Mouse (Mus musculus) frontal cortex, postnatal 10 days (tissue): ENCODE data around the gene Gm16253.

ENCODE experiments used
- DNase-seq, 2 experiments: peaks; one replicate each; pipeline ENCODE4 v3.0.0; 2022; ENCODE audit warnings: low spot score in 2 of 2, mixed read lengths in 1 of 2

Gene Gm16253

DNA sequence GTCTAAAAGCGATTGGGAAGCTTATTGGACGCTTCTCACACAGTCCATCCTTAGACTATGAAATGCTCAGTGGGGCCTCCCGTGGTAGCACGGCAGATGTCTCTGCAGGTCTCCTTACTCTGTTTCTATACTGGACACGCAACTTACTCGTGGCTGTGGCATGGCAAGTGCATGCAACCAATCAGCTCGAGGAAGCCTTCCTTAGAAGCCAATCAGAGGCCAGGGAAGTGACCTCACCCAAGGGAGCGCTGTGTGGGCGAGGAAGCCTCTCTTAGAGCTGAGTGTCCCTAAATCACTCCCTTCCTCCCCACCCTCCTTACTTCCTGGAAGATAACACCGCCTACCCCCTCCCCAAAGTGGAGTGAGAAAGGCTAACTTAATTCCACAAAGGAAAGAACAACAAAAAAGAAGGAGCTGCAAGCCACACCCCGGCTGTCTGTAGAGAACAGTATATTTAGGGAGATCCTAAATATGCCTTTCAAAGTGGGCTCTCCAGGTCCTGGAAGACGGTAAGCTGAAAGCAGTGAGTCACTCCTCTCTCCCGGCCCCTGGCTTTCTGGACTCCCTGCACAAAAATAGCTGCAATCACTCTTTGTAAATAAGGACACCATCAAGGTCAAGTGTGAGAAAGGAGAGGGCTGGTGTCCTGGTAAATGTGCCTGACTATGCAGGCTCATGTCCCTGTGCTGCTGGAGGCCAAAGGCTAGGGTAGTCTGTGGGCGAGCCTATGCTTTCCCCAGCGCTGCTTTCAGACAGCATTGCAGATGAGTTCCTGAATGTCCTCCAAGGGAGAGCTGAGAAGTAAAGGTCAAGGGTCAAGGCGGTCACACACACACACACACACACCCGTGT is at the start of gene Gm16253:
TSS of gene Gm16253 (plus strand) at position 295 of the 852 bp plus-strand sequence.
- peak; percentile 85 to 95 for DNase-seq

DNA sequence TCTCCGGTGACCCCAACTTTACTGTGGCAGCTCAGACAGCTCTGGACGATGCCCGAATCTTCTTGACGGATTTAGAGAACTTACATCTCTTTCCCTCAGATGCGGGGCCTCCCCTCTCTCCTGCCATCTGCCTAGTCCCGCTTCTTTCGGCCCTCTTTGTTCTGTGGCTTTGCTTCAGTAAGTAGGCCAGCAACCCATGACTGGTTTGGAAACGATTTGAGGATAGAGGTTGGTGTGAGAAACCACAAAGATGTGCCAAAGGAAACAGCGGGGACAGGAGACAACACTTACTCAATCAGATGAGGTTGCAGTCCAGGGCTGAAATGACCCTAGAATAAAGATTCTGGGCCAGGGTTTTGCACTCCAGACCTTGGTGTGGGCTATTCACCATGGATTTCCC is 48.3 kb upstream of the Gm16253 start:
- DNase-seq, result no peak

DNA sequence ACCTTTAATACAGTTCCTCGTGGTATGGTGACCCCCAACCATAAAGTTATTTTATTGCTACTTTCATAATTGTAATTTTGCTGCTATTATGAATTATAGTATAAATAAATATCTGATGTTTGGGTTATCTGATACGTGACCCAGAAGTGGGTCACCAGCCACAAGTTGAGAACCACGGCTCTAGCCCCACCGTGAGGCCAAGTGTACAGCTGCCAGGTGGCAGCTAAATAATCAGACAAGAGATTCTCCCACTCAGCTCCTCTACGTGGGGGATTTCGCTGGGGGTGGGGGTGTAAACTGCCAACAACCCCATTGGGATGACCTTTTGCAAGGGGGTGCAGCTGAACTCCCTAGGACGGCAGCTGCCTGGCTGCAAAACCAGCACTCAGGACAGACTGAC is 44.7 kb upstream of the Gm16253 start:
- DNase-seq, result no peak

DNA sequence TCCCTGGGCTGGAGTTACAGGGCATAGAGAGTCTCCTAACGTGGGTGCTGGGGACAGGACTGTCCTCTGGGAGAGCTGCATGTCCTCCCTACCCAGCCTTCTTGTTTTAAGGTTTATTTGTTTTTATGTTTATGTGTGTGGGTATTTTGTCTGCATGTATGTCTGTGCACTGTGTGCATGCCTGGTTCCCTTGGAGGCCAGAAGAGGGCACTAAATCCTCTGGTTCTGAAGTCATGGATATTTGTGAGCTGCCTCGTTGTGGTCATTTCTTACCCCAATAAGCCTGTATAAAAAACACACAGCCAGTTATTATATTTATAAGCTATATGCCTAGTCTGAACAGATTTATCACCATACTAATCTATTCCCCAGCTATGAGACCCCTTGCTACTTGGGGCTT is 42.5 kb upstream of the Gm16253 start:
- DNase-seq, result no peak

DNA sequence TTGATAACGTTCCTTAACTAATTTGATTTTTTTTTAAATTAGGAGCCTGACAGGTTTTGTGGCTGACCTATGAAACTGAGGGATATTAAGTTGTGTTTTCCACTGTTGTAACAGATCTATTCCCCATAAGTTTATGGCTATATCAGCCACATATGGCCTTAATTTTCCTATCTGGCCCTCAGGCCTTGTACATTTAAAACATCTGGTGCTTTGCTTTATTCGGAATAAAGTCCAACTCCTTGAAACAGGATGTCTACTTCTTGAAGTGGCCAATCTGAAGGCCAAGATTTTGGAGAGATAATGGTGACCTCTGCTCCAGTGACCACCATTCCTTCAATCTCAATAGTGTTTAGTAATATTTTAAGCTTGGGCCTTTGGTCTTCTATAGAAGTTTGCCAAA is 37.5 kb upstream of the Gm16253 start:
- no peak for DNase-seq

DNA sequence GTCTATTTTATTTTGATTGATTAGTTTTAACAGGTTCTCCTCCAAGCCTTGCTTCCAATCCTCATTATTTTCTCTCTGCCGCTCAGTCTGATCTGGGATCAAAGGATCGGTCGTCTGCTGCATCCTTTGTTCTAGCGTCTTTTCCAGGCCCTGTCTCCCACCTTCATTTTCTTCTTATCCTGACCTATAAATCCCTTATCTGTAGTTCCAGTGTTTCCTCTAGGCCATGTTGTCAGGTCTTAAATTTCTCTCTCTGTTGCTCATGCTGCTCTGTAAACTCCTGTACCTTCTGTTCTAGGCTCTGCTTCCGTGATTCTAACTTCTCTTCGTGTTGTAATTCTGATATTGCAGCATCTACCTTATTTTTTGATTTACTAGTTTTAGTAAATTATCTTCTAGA is 36.0 kb upstream of the Gm16253 start:
- DNase-seq, result no peak

DNA sequence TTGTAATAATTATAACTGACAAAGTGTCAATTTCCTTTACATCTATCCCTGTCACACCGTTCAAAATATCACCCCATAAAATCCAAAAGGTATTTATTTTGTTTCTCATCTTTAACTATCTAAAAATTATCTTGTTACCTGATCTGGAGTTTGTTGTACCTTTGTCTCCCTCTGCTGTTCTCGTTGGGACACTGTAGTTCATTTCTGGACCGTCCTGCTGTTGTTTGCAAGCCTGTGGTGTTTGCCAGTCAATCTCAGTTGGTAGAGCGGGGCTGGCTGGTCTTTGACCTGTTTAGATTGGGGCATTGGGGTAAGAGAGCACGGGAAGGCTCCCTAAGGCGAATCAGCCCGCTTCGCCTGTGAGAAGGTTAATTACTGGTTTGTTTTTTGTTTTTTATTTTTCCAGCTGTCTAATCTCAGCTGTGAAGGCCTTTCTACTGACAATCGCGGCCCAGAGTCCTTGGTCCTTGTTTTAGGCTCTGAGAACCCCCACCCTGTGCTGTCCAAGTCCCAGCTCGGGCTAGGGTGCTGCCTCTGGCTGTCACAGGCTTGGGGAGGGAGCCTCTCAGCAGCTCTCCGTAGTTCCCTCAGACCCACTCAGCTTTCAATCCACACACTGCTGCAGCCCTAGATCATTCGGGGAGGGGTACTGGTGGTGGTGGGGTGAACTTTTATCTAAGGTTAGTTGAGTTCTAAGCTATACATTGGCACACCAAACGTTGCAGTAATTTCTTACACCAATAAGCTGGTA is 35.3 kb upstream of the Gm16253 start:
- no peak for DNase-seq

DNA sequence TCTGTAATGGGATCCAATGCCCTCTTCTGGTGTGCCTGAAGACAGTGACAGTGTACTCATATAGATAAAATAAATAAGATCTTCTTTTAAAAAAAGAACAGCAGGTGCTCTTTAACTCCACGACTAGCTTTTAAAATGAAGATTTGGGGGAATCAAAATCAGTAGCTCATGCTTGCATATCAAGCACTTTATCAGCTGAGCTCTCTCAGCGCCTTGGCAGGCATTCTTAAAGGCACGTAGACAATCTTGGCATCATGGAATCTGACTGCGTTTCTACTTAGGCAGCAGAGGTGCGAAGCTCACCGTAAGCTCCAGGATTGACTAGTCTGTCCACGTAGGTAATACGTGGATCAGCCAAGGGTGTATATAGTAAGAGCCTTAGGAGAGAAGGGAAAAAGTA is 34.2 kb upstream of the Gm16253 start:
- no peak for DNase-seq

DNA sequence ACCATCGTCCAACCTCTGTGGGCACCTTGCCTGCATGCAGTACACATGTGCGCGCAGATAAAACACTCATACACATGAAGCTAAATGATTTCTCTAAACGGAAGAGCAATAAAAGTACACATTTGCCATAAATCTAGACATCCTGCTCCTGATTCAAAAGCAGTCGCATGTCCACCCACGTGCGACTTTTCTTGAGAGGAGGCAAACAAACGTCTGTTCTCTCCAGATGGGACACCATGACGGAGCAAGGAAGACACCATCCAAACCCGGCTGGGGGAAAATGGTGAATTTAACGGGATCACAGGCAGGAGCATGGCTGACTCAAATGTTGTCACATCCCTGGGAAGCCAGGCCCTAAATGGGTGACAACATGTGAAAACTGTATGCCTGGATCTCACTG is 33.4 kb upstream of the Gm16253 start:
- peak; percentile 44 to 64 for DNase-seq

DNA sequence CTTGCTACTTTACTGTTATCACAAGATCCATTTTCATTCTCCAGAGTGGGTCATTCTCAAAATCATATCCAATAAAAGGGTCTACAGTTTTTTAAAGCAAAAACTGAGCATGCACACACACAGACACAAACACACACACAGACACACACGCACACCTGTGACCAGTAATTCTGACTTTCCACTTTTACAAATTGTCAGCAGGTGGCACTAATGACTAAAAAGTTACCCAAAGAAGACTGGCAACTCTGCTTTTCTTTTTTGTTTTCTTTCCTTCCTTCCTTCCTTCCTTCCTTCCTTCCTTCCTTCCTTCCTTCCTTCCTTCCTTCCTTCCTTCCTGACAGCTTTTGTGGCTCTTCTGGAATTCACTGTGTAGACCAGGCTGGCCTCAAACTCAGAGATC is 31.2 kb upstream of the Gm16253 start:
- no peak for DNase-seq

DNA sequence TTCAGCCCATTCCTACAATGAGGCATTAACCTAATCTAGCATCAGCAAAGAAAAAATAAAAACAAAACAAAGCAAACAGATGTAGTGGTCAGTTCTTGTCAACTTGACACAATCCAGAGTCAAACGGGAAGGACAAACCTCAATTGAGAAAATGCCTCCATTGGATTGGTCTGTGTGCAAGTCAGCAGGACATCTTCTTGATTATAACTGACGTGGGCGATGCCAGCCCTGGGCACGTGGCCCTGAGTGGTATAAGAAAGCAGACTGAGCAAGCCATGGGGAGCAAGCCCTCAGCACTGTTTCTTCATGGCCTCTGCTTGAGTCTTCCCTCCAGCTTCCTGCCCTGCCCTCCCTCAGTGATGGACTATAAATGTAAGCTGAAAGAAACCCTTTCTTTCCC is 29.9 kb upstream of the Gm16253 start:
- DNase-seq, result no peak

DNA sequence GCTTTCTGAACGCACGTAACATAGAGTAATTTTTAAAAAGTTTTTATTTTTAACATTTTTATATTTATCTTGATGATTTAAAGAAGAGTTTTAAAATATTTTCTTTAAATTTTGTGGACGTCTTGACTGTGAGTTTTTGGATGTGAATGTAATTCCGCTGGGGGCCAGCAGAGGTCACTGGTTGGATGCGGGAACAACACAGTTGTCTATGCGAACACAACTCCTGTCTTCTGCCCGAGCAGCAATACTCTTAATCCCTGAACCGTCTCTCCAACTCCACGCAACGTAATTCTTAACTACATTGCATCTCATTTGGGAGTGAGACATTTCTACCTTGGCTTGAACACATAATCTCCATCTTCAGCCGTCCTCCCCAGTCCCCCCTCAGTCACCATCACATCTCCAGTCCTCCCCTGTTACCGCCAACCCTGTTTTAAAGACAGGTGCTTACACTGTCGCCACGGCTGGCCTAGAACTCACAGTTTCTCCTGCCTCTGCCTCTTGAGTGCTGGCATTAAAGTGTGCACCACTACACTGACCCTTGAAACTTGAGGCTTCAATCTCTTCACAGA is 29.3 kb upstream of the Gm16253 start:
- peak; percentile 50 to 74 for DNase-seq

DNA sequence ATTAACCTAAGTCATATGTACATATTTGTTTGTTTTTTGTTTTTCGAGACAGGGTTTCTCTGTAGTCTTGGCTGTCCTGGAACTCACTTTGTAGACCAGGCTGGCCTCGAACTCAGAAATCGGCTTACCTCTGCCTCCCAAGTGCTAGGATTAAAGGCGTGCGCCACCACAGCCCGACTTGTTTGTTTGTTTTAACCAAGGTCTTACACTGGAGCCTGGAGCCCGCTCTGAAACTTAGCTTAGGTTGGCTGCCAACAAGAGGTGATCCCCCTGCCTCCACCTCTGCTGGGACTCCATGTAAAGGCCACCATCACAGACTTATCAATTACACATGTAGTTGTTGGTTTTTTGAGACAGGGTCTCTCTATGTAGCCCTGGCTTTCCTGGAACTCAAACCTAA is 28.0 kb upstream of the Gm16253 start:
- DNase-seq, result no peak

DNA sequence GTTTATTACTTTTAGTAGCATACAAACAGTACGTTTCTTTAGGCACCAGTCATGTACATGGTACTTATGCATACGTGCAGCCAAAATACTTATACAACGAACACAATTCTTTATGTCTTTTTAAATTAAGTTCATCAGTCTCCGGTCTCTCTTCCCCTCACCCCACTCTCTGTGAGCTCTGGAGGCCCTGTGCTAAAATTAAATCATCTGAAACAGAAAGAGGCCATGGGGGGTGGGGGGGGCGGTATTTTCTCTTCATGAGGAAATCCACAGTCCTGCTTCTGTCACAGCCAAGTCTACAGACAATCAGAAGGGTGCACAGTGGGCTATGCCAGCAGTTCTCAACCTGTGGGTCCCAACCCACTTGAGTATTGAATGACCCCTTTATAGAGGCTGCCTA is 27.4 kb upstream of the Gm16253 start:
- no peak for DNase-seq

DNA sequence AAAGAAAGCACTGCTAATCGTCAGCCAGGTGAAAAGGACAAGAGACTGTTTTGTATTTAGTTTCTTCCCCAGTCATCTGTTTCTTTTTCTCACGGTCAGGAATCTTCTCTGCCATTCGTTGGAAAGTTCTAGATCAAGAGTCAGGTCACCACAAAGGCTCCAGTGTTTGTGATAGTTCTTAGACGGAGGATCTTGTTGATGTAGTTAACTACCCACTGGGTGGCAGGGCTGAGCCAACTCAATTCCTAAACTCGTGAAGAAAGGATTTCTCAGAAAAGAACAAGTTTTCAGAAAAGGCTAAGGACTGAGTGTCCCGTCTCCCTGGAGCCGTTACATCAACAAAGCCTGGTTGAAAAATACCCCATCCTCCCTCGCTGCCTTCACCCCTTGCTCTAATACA is 25.6 kb upstream of the Gm16253 start:
- no peak for DNase-seq

DNA sequence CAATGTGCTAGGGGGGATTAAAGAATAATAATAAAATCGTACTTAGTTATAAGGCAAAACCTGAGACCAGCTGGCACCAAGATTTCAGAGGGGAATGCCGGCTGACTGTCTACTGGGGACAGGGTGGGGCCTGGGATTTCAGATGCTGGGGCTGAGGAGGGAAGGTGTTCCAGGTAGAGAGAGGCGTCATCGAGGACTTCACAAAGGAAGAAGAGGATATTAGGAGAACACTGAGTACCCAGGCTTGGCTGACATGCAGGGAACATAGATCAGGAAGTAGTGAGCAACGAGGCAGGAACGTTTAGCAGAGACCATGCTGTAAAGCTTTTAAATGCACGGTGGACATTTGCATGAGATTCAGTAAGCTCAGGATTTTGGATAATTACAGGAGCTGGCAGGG is 24.9 kb upstream of the Gm16253 start:
- no peak for DNase-seq

DNA sequence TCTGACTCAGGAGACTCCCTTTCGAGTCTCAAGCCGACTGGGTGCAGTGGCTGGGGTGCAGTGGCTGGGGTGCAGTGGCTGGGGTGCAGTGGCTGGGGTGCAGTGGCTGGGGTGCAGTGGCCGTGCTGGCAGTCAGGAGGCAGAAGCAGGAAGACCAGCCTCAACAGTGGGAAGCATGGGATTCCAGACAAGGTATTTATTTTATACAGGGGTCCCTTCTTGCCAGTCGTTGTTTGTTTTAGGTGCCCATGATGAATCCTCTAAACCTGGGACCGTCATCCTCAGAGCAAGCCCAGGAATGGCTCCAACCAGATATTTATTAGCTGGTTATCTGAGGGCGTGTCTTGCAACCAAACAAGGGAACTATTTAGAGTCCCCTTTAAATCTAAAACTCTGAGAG is 23.2 kb upstream of the Gm16253 start:
- DNase-seq, result no peak

DNA sequence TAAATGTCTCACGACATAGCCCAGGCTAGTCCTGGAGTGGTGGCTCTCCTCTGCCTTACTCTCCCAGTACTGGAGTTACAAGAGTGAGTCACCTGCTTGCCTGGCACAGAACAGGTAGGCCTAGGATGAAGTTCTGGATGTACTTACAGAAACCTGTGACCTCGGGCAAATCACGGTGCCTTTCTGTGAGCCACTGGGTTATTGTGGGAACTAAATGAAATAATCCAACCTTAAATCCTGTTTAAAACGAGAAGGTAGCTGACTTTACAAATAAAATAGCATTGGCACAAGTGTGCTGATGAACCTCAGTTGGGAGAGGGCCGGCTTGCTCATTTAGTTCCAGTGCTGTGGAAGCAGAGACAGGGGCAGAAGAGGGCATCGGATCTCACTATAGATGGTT is 22.5 kb upstream of the Gm16253 start:
- no peak for DNase-seq

DNA sequence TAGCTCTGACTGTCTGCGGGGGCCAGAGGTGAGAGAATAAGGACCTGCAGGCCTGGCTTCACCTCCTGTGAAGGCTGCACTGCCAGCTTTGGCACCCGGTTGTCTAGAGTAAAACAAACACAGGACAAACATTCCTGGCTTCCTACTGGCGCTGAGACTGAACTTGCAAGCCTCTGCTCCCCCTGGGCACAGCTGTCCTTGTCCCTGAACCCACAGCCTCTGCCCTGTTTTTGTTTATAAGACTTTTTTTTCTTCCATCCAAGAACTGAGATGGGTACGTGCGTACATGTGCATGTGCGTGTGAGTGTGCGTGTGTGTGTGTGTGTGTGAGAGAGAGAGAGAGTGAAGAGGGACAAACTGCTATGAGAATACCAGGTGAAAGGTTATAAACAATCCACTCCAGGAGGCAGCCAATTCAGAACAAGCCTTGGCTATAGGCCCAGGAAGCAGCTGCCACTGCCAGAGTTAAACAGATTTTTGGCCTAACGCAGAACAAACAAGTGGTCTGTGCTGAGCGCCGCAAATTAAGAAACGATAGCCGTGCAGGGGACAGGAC is 21.7 kb upstream of the Gm16253 start:
- DNase-seq, result peak in 1 of 2 experiments; percentile 49

DNA sequence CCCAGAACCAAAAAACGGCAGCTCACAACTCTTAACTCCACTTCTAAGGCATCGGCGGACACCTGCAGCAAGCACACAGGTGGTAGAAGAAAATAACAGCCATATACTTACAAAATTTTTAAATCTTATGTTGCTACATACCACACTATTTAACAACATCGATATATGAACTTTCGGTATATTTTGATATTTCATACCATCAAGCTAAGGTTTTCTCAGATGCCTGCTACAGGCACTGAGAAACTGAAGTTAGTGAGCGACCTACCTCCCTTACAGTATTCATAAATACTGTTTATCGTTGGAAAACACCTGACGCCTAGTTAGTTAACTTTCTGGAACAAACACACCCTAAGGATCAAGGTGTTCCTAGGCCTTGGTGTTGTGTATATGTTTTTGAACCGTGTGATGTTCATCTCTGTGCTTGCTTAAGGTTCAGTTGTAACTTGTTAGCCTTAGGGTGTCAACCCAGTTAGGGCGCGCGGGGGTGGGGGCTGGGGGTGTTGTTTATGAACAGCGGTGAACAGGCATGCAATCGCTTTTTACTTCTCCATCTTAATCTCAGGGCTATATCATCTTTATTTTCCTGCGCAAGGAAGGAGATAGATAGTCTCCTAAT is 20.7 kb upstream of the Gm16253 start:
- no peak for DNase-seq

DNA sequence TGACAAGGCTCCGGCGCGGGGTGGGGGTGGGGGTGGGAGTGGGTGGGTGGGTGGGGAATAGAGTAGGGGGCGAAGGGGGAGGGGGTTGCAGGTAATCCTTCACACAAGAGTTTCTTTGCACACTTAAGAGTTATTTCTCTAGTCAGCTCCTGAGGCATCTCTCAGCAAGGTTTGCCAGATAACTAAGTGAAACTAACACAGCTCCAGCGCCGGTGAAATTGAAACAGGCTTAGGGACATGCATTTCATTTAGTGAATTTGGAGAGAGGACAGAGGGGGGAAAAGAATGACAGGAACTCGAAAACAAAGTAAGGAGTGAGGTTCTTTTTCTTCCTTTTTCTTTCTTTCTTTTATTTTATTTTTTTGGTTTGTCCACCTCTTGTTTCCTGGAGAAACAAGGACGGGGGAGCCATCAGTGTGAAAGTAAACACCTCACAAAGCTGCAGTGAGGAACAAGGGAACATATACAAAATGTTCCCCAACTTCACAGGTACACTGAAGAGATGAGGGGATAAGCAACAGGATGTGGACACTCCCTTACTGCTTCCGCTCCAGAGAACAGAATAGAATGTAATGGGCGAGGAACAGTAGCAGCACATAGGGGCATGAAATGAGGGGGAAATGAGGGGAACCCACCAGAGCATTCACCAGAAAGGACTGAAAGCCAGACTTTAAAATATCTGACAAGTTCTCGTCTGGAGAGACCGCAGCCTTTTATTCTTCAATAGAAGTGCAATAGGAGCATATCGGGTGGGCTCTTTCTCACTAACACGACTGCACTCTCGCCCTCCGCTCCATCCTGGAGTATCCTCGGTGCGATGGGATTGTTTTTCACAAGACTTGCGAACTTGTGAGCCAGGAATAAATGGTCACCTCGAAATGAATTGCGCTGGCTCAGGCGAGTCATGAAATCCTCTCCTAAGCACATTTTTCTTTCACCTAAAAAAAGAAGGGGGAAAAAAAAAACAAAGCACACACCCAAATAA is 19.8 kb upstream of the Gm16253 start:
- DNase-seq, result no peak
